Mouse (Mus musculus): ENCODE data around the gene Slc25a54.

- TF ChIP-seq CTCF (IDR thresholded peaks at IDR 0.05; ENCODE audit: low read depth, low read length) (no peak), POLR2A (IDR thresholded peaks at IDR 0.05; ENCODE audit: extremely low read depth, insufficient read depth, low read length) (no peak)
These were observed 85.1 kb downstream of the Slc25a54 start for GRCm38 (mm10) chr3:109165214-109165829.
